Mouse (Mus musculus) brain, embryonic 14.5 days (tissue): ENCODE results near the gene Itih4.

ENCODE experiments used
- CTCF ChIP-seq: fragments of 200-500 bp; IDR thresholded peaks from 2 replicates; pipeline ENCODE4 v1.5.1; 2012; ENCODE audit warnings: inconsistent platforms, mild to moderate bottlenecking, moderate library complexity, borderline replicate concordance; ENCODE audit not compliant: insufficient read depth, insufficient read length; ENCODE audit errors: extremely low read depth
- POLR2A ChIP-seq: fragments of 200-500 bp; IDR thresholded peaks from 2 replicates; pipeline ENCODE4 v1.6.1; 2012; ENCODE audit warnings: mild to moderate bottlenecking, inconsistent platforms, borderline replicate concordance; ENCODE audit not compliant: poor library complexity, insufficient read depth, insufficient read length, severe bottlenecking; ENCODE audit errors: extremely low read depth

DNA sequence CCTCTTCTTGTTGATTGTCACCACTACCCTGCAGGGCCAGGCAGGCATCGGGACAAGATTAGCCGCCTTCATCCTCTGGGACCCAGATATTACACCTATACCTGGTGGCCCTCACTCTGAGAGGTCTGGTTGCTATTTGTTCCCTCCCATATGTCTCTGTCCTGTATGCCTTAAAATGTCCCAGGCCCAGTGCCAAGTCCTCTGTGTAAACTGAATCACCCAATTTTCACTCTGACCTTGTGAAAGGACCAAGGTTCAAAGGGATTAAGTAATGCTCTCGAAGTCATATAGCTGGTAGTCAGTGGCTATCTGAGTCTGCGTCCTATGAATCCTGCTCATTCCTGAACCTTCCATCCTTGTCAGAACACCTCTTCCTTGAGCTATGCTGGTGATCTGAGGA lies 44.1 kb downstream of the Itih4 start:
- TF ChIP-seq CTCF (no peak), POLR2A (no peak)
